Mouse (Mus musculus) neutrophil, adult 59 days (primary cell): Measurements from ENCODE around the gene Tmem63b. TPM values are rescaled to one million over a fixed set of nuclear protein-coding genes. Genes with fewer than 3 reads are reported as not detected.

Experiments used
- total RNA-seq, 2 experiments: library from RNA; stranded (reverse); gene quantifications; 1 replicate in 1 of 2; 2 replicates in 1 of 2; pipeline ENCODE4 v1.2.4; 2023

Gene Tmem63b
- total RNA-seq: 10 to 100 TPM; 21.0 to 26.7 TPM

DNA sequence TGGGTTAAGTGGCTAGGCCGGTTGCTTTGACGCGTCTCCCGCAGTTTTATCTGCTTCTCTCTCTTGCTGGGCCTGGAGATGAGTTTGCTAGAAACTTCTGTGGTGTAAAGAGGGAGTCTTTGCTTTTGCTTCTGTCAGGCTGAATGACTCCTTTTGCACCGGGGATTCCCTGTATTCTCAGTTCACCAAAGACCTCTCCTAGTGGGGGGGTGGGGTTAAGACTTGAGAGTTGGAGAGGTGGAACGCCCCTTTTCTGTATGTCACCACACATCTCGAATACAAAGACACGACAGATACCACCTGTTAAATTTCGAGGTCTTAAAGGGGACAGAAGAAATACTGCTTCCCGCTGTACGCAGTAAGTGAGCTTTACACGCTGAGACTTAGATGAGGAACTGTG is at the start of gene Tmem63b:
TSS of gene Tmem63b (minus strand) at position 190 of the 400 bp plus-strand sequence.

DNA sequence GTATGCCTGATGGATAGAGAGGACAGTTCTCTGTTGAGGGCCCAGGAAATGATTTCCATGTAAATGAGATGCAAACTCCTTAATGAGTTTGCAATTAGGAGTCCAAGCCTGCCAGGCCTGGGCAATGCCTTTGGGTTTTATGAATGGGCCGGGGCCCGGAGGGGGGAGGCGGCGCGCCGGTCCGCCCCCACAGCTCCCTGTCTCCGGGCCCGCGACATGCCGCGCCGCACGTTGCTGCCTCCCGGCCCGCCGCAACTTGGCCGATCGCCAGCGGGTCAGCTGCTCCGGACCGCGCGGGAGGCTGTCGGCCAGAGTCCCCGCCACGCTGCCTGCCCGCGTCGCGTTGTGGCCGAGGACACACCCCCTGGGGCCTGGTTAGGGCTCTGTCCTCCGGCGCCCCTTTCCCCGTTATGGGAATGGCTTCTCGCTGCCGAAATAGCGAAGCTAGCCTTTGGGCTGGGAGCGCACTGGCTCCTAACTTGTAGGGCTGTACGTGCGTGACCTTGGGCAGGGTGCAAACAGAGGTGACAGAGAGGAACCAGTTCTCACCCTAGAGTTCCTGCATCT is 47.1 kb upstream of the Tmem63b start, which contains the start of gene 1600014C23Rik:
TSS of gene 1600014C23Rik (minus strand) at position 110 of the 567 bp plus-strand sequence.

DNA sequence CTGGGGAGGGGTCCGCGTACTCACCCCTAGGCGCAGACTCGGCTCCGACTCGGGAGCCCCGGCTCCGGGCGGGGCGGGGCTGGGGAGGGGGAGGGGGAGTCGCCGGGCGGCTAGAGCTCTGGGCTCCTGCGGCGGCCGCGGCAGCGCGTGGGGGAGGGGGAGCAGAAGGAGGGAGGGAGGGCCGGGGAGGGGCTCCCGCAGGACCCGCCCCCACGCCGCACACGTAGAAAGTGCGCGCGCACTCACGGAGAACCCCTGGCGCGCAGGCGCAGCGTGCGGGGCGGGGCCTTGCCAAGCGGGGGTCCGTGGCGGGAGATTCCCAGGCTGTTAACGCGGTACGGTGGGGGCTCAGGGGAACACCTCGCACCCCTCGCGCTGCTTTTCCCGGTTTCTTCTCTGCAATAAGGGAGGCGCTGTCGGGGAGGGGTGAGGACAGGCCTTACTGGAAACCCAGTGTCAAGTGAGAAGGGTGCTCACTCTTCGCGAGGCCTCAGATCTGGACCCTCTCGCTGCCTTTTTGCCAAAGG is 549 bp downstream of the Tmem63b start, which contains the start of gene Mrpl14:
TSS of gene Mrpl14 (plus strand) at position 230 of the 527 bp plus-strand sequence.

DNA sequence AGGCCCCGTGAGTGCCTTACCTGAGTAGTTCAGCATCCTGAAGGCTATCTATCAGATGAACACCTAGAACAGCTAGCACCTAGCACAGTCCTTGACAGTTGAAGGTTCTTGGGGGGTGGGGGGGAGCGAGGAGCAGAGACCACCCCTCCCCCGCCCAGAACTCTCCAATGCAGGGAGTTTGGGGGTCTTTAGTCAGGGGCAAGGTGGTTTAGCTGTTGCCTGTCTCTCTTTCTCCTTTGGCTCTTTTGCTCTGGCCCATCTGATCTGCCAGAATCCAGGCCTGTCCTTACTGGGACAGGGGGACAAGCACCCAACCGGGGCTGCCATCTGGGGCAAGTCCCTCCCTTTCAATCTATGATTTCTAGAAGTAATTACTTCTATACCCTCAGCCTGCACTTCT is 27.5 kb downstream of the Tmem63b start, which contains the start of gene Capn11:
TSS of gene Capn11 (minus strand) at position 101 of the 400 bp plus-strand sequence.

Other genes starting within 250 kb of the Tmem63b start
- not detected for gene Spats1, start 211.5 kb downstream of the Tmem63b start, total RNA-seq
- gene Aars2, start 180.1 kb downstream of the Tmem63b start, total RNA-seq: 1 to 10 TPM; 4.4 to 5.4 TPM
- not detected for gene Tcte1, start 163.5 kb downstream of the Tmem63b start, total RNA-seq
- gene Tmem151b, start 137.2 kb downstream of the Tmem63b start, total RNA-seq: under 1 TPM in 1 of 2 experiments, not detected in 1; 0.09 TPM
- 10 to 100 TPM; 30.1 to 40.3 TPM for gene Nfkbie, start 131.2 kb downstream of the Tmem63b start, total RNA-seq
- gene Slc35b2, start 123.0 kb downstream of the Tmem63b start, total RNA-seq: 10 to 100 TPM; 30.4 to 31.1 TPM
- gene Hsp90ab1, start 113.6 kb downstream of the Tmem63b start, total RNA-seq: 100 to 1,000 TPM; 493 to 531 TPM
- gene Slc29a1, start 87.3 kb downstream of the Tmem63b start, total RNA-seq: 10 to 100 TPM; 23.7 to 37.0 TPM
- not detected for gene Mymx, start 84.8 kb downstream of the Tmem63b start, total RNA-seq
- not detected for gene Capn11, start 27.6 kb downstream of the Tmem63b start, total RNA-seq
- 10 to 100 TPM; 42.5 to 49.7 TPM for gene Mrpl14, start 583 bp downstream of the Tmem63b start, total RNA-seq
- gene 1600014C23Rik, start 46.9 kb upstream of the Tmem63b start, total RNA-seq: not detected